Mouse (Mus musculus) E14TG2a.4 (cell line): ENCODE measurements at regions not wholly inside any gene's neighbourhood (a gene's known extent, or its start where the extent isn't known, plus 50 kb on each side); places are given as distances from the start of the nearest gene placed in this dataset.

Source experiments
- CTCF ChIP-seq: conservative IDR thresholded peaks from 2 replicates; pipeline ENCODE4 v1.5.1; 2014; ENCODE audit warnings: low read length
- NANOG ChIP-seq: IDR thresholded peaks from 2 replicates; pipeline ENCODE4 v1.6.1; 2014; ENCODE audit warnings: borderline replicate concordance, low read length, mixed read lengths
- POU5F1 ChIP-seq: IDR thresholded peaks from 2 replicates; pipeline ENCODE4 v1.6.1; 2014; ENCODE audit warnings: low read length, borderline replicate concordance

DNA sequence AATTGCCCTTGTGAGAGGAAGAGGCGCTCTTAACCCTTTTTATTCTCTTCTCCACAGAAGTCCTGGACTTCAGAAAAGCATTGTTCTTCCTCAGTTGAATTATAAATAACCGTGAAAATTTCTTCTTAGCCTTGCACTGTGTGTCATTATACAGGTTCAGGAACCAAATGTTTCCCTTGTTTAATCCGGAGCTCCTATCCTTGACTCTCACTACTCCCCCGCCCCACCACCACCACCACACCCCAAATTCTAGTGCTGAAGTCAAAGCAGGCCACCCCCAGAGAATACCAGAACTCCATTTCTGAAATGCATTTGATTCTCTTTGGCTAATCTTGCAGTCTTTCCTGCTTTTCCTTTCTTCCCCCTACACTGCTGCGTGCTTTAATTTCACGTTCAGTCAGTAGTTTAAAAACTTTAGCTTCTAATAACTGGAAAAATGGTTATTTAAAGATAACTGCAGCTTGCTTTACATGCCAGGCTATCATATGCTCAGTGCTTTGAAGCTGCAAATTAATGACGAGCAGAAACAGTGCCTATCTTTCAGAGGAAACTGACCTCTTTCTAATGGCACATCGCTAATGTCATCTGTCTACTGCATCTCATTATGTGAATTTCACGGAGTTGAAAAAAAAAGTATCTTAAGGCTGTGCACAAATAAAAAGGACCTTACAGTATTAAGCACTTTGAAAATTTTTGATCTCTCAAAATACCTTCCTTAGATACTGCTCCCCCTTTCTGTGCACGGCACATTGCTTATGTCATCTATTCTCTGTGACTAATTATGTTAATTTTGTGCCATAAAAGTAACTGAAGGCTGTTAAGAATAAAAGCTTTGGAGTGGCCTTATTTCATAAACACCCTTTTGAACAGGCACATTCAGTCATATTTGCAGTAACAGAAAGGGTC is 1549.1 kb upstream of the Zeb2 start:
- no peak for TF ChIP-seq CTCF
- TF ChIP-seq NANOG, result no peak
- TF ChIP-seq POU5F1, result no peak
